Mouse (Mus musculus) lung, adult 2 months (tissue): Measurements from ENCODE around the gene Furin.

Source experiments
- CTCF ChIP-seq: fragments of 200-500 bp; IDR thresholded peaks from 2 replicates; pipeline ENCODE4 v1.5.1; 2011; ENCODE audit warnings: mild to moderate bottlenecking, low read length, control low read depth; ENCODE audit not compliant: insufficient read depth
- POLR2A ChIP-seq: fragments of 200-500 bp; IDR thresholded peaks from 2 replicates; pipeline ENCODE4 v1.6.1; 2011; ENCODE audit warnings: low read depth, mild to moderate bottlenecking, control low read depth, low read length, borderline replicate concordance; ENCODE audit errors: extremely low read depth

DNA sequence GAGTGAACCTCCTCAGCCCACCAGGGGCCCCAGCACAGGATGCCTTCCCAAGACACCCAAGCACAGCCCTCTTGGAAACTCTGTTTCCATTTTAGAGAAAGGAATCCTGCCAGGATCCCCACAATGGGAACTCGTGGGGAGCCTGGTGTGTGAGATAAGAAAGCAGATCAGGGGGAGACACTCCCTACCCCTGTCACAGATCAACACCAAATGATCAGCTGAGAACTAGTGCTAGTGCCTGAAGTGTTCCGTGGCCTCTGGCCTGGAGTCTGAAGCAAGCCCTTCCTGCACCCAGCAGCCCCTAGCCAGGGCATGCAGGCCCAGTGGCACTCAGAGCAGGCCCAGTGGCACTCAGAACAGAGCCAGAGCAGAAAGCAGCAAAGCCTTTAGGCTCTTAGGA is 54.4 kb downstream of the Furin start:
- no peak for TF ChIP-seq CTCF
- TF ChIP-seq POLR2A = no peak
